Mouse (Mus musculus): ENCODE results near the gene Nup133.

- TF ChIP-seq CTCF (IDR thresholded peaks at IDR 0.05; ENCODE audit: extremely low read depth, insufficient read depth, low read length) (no peak), POLR2A (IDR thresholded peaks at IDR 0.05; ENCODE audit: extremely low read depth, insufficient read depth, low read length) (no peak)
These were observed 52.3 kb downstream of the Nup133 start for GRCm38 (mm10) chr8:123896774-123897173.
